Mouse (Mus musculus): ENCODE results near the gene Hes3.

The Hes3 gene

GRCm38 (mm10) chr4:152305991-152306390 is 14.5 kb upstream of the Hes3 start:
- no peak for DNase-seq (ENCODE audit: extremely low read depth, low read depth)

DNA sequence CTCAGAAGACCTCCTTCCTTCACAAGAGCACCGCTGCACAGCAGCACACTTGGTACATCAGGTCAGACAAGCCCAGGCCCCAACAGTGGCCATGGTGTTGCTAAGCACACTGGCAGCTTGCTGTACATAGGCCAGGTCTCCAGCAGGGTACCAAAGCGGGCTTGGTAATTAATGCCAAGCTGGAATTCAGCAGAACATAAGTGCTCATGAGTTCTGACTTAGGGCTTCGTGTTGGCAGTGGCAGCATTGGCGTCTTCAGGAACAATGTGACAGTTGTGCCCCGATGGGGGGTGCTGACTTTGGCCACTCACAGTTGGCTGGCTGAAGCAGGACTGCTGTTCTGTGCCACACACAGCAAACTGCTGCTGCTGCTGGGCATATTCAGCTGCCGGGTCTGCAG is 13.2 kb upstream of the Hes3 start:
- no peak for DNase-seq (ENCODE audit: extremely low read depth, low read depth)

GRCm38 (mm10) chr4:152303172-152303571 is 11.7 kb upstream of the Hes3 start:
- no peak for DNase-seq (ENCODE audit: extremely low read depth, low read depth)

DNA sequence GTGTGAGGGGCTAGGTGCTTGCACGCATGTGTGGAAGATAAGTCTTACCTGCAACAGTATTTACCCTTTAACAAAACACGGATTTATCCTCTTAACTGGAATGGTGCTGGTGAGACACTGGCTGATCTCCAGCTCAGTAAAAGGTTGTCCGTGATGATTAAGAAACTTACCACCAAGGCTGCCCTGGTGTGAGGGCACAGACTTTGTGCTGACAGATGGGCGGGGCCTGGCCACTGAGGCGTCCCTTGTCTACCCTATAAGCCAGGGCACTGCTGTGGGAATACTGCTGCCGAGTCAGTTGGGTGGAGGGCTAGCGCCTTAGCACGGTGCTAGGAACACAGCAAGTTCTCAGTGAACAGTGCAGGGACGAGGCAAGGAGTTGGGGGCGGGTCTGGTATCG is 10.6 kb upstream of the Hes3 start:
- no peak for DNase-seq (ENCODE audit: extremely low read depth, low read depth)

- DNase-seq (ENCODE audit: extremely low read depth, low read depth) = no peak
Measured at GRCm38 (mm10) chr4:152300375-152300774, 8.9 kb upstream of the Hes3 start.

GRCm38 (mm10) chr4:152298836-152299235 is 7.4 kb upstream of the Hes3 start:
- no peak for DNase-seq (ENCODE audit: extremely low read depth, low read depth)

- peak; percentile 84 for DNase-seq (ENCODE audit: extremely low read depth, low read depth)
Measured at GRCm38 (mm10) chr4:152296874-152297861, 5.7 kb upstream of the Hes3 start, which contains the start of gene Icmt. TSS of gene Icmt (plus strand) at chr4:152297227.

GRCm38 (mm10) chr4:152296371-152296770 is 4.9 kb upstream of the Hes3 start:
- DNase-seq (ENCODE audit: extremely low read depth, low read depth) = no peak

- peak; percentile 93 for DNase-seq (ENCODE audit: extremely low read depth, low read depth)
Measured at GRCm38 (mm10) chr4:152295916-152296315, 4.5 kb upstream of the Hes3 start.

DNA sequence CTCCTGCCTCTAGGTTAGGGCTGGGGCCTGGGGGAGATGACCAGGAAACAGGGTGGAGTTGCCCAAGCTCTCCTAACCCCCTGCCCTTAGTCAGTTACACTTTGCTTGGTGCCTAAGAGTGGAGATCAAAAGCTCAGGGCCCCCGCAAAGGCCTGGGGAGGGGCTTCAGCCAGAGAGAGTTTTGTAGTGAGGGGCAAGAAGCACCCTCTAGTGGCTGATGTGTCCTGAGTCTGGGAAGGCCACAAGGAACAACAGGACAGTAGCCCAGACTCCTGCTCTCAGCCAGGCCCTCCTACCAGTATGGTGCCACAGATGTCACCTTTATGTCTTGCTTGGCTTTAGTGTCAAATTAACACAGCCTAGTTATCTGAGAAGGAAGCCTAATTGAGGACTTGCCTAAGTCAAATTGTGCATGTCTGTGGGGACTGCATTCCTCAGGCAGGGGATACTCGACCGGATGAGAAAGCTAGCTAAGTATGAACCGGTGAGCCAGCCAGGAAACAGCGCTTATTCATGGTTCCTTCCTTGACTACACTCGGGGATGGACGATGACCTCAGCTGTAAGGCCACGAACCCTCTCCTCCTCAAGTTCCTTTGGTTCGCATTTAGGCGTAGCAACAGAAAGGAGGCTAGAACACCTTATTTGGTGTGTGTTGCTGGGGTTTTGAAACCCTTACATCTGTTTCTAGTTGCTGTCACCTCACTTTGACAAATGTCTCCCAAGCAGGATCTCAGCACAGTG is 2.9 kb upstream of the Hes3 start:
- DNase-seq (ENCODE audit: extremely low read depth, low read depth) = no peak

DNA sequence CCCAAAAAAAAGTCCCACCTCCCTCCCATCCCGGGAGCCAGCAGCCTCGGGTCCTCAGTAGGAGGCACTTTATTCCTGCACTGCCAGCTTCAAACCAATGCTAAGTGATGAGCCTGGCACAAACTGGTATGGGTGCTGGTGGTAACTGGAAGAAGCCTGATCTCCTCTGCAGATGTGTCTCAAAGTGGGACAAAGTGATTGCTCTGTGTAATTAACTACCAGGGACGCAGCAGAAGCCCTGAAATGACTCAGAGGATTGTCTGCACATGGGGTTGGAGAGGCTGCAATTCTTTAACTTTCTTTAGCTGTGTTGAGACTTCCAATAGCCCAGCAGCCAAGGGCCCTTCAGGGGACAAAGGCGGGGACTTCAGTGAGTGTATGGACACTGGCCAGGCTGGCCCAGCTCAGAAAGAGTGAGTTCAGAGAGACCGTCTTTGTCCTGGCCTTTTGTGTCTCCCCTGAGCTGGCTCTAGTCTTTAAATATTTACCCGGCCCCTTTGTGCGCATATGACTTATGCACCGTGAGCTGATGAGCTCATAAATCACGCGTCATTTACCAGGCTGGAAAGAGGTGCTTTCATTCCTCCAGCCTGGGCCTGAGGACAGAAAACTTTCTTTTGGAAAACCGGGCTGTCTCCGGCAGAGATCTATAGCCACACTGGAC is 772 bp upstream of the Hes3 start:
- DNase-seq (ENCODE audit: extremely low read depth, low read depth) = no peak

DNA sequence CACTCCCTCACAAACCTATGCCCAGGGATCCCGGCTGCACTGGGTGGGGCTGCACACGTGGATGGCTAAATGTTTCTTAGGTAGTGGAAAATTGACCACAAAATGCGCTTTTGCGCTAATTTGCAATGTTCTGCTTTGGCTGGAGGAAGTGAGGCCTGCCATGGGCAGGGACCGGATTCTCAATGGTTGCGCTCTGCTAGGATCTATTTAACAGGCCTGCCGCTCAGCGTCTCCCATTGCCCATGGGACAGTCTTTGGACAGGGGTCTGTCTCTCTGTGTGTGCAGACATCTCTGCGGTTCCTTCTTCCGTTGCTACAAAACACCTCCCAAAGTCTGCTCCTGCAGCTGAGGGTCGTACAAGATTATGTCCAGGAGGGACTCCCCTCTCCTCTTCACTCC is 471 bp downstream of the Hes3 start:
- DNase-seq (ENCODE audit: extremely low read depth, low read depth) = no peak

- DNase-seq (ENCODE audit: extremely low read depth, low read depth) = no peak
Measured at GRCm38 (mm10) chr4:152290385-152290784, 1.1 kb downstream of the Hes3 start.

DNA sequence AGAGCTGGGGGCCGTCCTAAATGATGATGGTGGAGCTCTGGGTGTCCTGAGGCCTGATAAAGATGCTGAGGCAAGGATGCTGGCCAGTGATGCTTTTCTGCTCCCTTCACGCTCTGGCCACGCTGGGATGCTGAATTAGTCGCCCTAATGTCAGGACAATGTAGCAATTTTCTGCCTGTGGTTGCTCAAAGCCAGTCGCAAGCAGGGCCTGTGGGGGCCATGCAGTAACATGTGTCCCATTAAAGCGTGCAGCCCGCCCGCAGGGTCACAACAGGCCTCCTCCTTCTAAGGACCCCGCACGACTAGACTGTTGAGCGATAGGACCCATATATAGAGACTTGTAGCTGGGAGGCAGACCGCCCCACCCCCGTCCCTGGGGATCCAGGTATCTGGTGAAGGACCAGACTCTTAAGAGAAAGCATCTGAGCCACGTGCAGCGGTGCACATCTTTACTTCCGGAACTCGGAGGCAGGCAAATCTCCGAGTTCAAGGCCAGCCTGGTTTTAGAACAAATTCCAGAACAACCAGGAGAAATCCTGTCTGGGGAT is 3.0 kb downstream of the Hes3 start:
- no peak for DNase-seq (ENCODE audit: extremely low read depth, low read depth)

- DNase-seq (ENCODE audit: extremely low read depth, low read depth) = no peak
Measured at GRCm38 (mm10) chr4:152287317-152288120, 3.9 kb downstream of the Hes3 start.

GRCm38 (mm10) chr4:152286887-152287286 is 4.6 kb downstream of the Hes3 start:
- no peak for DNase-seq (ENCODE audit: extremely low read depth, low read depth)

DNA sequence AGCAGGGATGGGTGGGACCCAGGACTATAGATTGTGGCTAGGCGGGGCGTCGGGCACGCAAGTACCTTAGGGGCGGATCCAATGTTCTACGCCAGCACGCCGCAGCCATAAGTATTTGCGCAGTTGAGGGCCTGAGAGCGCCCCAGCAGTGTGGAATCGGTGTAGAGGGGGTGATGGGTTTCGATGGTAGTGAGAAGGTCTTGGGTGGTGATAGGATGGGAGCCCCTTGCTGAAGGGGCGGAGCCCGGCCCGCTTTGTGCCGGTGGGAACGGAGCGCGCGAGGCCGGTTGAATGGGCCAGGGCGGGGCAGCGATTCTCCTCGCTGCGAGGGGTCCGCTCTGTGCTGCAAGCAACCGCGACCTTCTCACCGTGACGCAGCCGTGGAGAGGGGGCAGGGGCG is 5.3 kb downstream of the Hes3 start:
- no peak for DNase-seq (ENCODE audit: extremely low read depth, low read depth)

- no peak for DNase-seq (ENCODE audit: extremely low read depth, low read depth)
Measured at GRCm38 (mm10) chr4:152285505-152285904, 6.0 kb downstream of the Hes3 start.

GRCm38 (mm10) chr4:152283186-152283950 is 8.1 kb downstream of the Hes3 start:
- DNase-seq (ENCODE audit: extremely low read depth, low read depth) = no peak

- DNase-seq (ENCODE audit: extremely low read depth, low read depth) = no peak
Measured at GRCm38 (mm10) chr4:152282721-152283120, 8.7 kb downstream of the Hes3 start.
